Mouse (Mus musculus): Measurements from ENCODE around the gene Kcnd3. TPM values are rescaled to one million over a fixed set of nuclear protein-coding genes. Genes with fewer than 3 reads are reported as not detected.

Gene Kcnd3
- polyA plus RNA-seq, 2 experiments: 1.0 to 2.0 TPM

DNA sequence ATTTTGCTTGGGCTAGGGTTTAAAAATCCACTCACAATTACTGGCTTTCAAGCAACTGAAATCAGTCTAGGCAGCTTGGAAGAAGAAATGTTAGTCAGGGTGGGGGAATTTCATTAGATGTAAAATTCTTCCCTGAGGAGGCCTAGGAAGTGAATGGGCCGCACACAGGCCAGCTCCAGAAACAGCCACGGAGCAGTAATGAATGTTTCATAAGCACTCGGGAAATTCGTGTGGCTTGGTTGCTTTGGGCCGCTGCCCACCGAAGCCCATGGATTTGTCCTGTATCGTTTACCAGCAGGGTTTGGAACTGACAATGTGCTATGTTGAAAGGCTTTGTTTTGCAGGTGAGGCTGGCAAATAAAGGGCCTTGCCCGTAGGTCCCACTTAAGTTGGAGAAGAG, 114.8 kb downstream of the Kcnd3 start:
- no peak overlapping the region for H3K9ac ChIP-seq (ENCODE audit: low read depth, low read length, severe bottlenecking)
- no peak for TF ChIP-seq POLR2A (IDR thresholded peaks at IDR 0.05; ENCODE audit: borderline replicate concordance, extremely low read depth, insufficient read depth, insufficient read length)
- no peak overlapping the region for H3K27ac ChIP-seq (replicated peaks; ENCODE audit: low read depth, low read length)
- no peak for ATAC-seq (ENCODE audit: low FRiP score, low read depth)
- no peaks in the 10 kb centered on the region for H3K9me3 ChIP-seq (ENCODE audit: control insufficient read depth, low read length)
- H3K4me2 ChIP-seq (replicated peaks; ENCODE audit: low read depth, low read length, severe bottlenecking): no peak overlapping the region
- 56% methylated on average over 8 of the region's 8 CpGs for WGBS
- no peak overlapping the region for H3K4me3 ChIP-seq (replicated peaks; ENCODE audit: low read length)
- no peaks in the 10 kb centered on the region for H3K4me1 ChIP-seq (ENCODE audit: control insufficient read depth, insufficient read depth, low read length)
- no peaks in the 10 kb centered on the region for H3K36me3 ChIP-seq (ENCODE audit: control insufficient read depth, insufficient read depth, low read length)
- DNase-seq (ENCODE audit: low spot score): no peak
- no peaks in the 10 kb centered on the region for H3K27me3 ChIP-seq (ENCODE audit: control insufficient read depth, insufficient read depth, low read length)

DNA sequence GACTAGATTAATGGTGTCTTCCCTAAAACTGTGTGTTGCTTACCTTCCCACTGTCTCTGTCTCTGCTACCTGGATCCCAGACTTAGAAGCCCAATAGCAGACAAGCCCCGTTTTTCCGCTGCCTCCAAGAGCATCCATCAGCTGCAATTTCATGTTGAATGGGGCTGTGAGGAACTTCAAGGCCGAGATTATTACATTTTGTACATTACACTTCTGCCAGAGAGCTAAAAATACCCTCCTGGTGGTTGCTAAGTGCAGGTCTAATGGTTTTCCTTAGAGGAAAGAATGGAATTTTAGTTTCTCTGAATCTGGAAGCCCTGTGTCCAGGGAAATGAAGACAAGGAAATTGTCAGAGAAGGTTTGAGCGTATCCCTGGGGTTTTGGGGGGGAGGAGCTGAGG, 115.3 kb downstream of the Kcnd3 start:
- H3K36me3 ChIP-seq (ENCODE audit: control insufficient read depth, insufficient read depth, low read length): no peaks in the 10 kb centered on the region
- TF ChIP-seq POLR2A (IDR thresholded peaks at IDR 0.05; ENCODE audit: borderline replicate concordance, extremely low read depth, insufficient read depth, insufficient read length): no peak
- H3K4me1 ChIP-seq (ENCODE audit: control insufficient read depth, insufficient read depth, low read length): no peaks in the 10 kb centered on the region
- no peak overlapping the region for H3K4me2 ChIP-seq (replicated peaks; ENCODE audit: low read depth, low read length, severe bottlenecking)
- no peak for DNase-seq (ENCODE audit: low spot score)
- no peaks in the 10 kb centered on the region for H3K9me3 ChIP-seq (ENCODE audit: control insufficient read depth, low read length)
- 77% methylated on average over 4 of the region's 4 CpGs for WGBS
- ATAC-seq (ENCODE audit: low FRiP score, low read depth): no peak
- H3K27ac ChIP-seq (replicated peaks; ENCODE audit: low read depth, low read length): no peak overlapping the region
- H3K27me3 ChIP-seq (ENCODE audit: control insufficient read depth, insufficient read depth, low read length): no peaks in the 10 kb centered on the region
- no peak overlapping the region for H3K9ac ChIP-seq (ENCODE audit: low read depth, low read length, severe bottlenecking)
- H3K4me3 ChIP-seq (replicated peaks; ENCODE audit: low read length): no peak overlapping the region

DNA sequence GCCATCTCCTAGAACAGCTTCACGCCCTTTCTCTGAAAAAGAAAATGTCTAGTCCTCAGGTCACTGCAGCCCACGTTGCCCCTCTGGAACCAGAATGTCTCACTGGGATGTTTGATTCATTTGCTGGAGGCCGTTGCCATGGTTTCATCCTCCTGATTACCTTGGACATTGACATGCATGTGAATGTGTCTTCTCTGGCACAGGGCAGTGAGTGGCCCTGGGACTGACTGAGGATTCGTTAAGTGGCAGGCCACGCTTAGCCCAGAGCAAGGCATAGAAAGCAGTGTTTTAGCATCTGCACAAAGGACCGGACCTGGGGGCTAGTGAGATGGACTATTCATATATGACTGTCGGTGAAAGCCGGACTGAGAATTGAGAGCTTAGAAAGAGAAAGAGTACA, 116.3 kb downstream of the Kcnd3 start:
- Histone ChIP-seq H3K27ac (replicated peaks; ENCODE audit: low read depth, low read length) (no peak overlapping the region), H3K27me3 (ENCODE audit: control insufficient read depth, insufficient read depth, low read length) (no peaks in the 10 kb centered on the region), H3K9ac (ENCODE audit: low read depth, low read length, severe bottlenecking) (no peak overlapping the region), H3K36me3 (ENCODE audit: control insufficient read depth, insufficient read depth, low read length) (no peaks in the 10 kb centered on the region), H3K4me2 (replicated peaks; ENCODE audit: low read depth, low read length, severe bottlenecking) (no peak overlapping the region), H3K9me3 (ENCODE audit: control insufficient read depth, low read length) (no peaks in the 10 kb centered on the region), H3K4me3 (replicated peaks; ENCODE audit: low read length) (no peak overlapping the region), H3K4me1 (ENCODE audit: control insufficient read depth, insufficient read depth, low read length) (no peaks in the 10 kb centered on the region)
- DNase-seq (ENCODE audit: low spot score) (no peak), ATAC-seq (ENCODE audit: low FRiP score, low read depth) (no peak)
- WGBS: 88% methylated on average over 8 of the region's 8 CpGs
- TF ChIP-seq POLR2A (IDR thresholded peaks at IDR 0.05; ENCODE audit: borderline replicate concordance, extremely low read depth, insufficient read depth, insufficient read length): no peak

DNA sequence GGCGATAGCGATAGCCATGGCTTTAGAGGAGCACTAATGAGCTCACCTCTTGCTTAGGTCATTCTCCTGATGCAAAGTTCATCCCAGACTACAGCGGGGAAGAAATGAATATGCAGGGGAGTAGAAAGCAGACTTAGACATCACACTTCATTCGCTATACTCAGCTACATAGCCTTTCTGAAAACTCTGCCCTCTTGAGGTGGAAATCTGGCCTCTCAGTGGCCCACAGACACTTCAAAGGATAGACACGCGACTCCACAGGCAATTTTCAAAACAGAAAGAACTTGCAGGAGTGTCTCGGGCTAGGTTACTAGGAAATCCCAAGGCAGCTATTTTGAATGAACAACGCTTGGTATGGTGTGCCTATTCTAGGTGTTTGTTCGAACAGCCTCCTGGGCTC, 116.7 kb downstream of the Kcnd3 start:
- ATAC-seq (ENCODE audit: low FRiP score, low read depth) (no peak), DNase-seq (ENCODE audit: low spot score) (no peak)
- Histone ChIP-seq H3K4me3 (replicated peaks; ENCODE audit: low read length) (no peak overlapping the region), H3K4me1 (ENCODE audit: control insufficient read depth, insufficient read depth, low read length) (no peaks in the 10 kb centered on the region), H3K4me2 (replicated peaks; ENCODE audit: low read depth, low read length, severe bottlenecking) (no peak overlapping the region), H3K36me3 (ENCODE audit: control insufficient read depth, insufficient read depth, low read length) (no peaks in the 10 kb centered on the region), H3K9ac (ENCODE audit: low read depth, low read length, severe bottlenecking) (no peak overlapping the region), H3K27me3 (ENCODE audit: control insufficient read depth, insufficient read depth, low read length) (no peaks in the 10 kb centered on the region), H3K27ac (replicated peaks; ENCODE audit: low read depth, low read length) (no peak overlapping the region), H3K9me3 (ENCODE audit: control insufficient read depth, low read length) (no peaks in the 10 kb centered on the region)
- TF ChIP-seq POLR2A (IDR thresholded peaks at IDR 0.05; ENCODE audit: borderline replicate concordance, extremely low read depth, insufficient read depth, insufficient read length): no peak
- 68% methylated on average over 9 of the region's 9 CpGs for WGBS

DNA sequence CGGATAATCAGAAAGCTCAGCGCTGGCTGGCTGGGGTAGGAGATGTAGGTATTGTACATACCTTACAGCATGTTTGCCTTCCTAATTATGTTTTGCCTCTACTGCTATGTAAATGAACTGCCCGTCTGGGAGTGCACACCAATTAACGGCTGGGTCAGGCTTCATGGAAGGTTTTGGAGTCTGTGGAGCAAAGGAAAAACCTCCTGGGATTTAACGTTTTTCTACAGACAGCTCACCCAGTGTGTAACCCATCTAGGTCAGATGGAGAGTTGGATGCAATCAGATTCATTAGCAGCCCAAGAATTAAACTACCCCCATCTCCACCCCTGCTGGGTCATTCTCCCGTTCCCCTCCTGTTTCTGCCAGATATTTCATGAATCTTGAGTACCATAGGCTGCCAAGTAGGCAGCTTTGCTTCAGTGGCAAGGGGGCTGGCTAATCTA, 117.2 kb downstream of the Kcnd3 start:
- no peak overlapping the region for H3K9ac ChIP-seq (ENCODE audit: low read depth, low read length, severe bottlenecking)
- TF ChIP-seq POLR2A (IDR thresholded peaks at IDR 0.05; ENCODE audit: borderline replicate concordance, extremely low read depth, insufficient read depth, insufficient read length): no peak
- no peaks in the 10 kb centered on the region for H3K27me3 ChIP-seq (ENCODE audit: control insufficient read depth, insufficient read depth, low read length)
- H3K4me1 ChIP-seq (ENCODE audit: control insufficient read depth, insufficient read depth, low read length): no peaks in the 10 kb centered on the region
- WGBS: 43% methylated on average over 6 of the region's 6 CpGs
- no peaks in the 10 kb centered on the region for H3K9me3 ChIP-seq (ENCODE audit: control insufficient read depth, low read length)
- no peak overlapping the region for H3K4me2 ChIP-seq (replicated peaks; ENCODE audit: low read depth, low read length, severe bottlenecking)
- H3K36me3 ChIP-seq (ENCODE audit: control insufficient read depth, insufficient read depth, low read length): no peaks in the 10 kb centered on the region
- no peak overlapping the region for H3K4me3 ChIP-seq (replicated peaks; ENCODE audit: low read length)
- H3K27ac ChIP-seq (replicated peaks; ENCODE audit: low read depth, low read length): no peak overlapping the region
- DNase-seq (ENCODE audit: low spot score) (no peak), ATAC-seq (ENCODE audit: low FRiP score, low read depth) (no peak)

DNA sequence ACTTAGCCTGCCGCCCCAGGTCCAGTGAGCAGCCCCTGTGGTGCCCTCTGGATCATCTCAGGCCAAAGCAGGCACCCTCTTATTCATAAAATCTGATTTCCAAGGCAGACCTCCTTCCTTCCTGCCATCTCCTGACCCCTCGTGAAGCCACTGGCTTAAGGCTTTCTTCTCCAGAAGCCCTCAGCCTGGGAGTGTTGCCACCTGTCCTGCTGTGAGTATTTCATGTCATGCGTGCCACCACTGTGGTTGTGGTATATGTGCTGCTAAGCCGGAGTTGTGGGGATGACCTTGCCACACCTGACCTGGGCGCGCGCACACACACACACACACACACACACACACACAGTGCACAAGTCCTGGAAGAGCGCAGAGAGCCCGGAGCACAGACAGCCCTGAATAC, 117.8 kb downstream of the Kcnd3 start:
- Histone ChIP-seq H3K27ac (replicated peaks; ENCODE audit: low read depth, low read length) (no peak overlapping the region), H3K9me3 (ENCODE audit: control insufficient read depth, low read length) (no peaks in the 10 kb centered on the region), H3K4me3 (replicated peaks; ENCODE audit: low read length) (no peak overlapping the region), H3K4me1 (ENCODE audit: control insufficient read depth, insufficient read depth, low read length) (no peaks in the 10 kb centered on the region), H3K36me3 (ENCODE audit: control insufficient read depth, insufficient read depth, low read length) (no peaks in the 10 kb centered on the region), H3K27me3 (ENCODE audit: control insufficient read depth, insufficient read depth, low read length) (no peaks in the 10 kb centered on the region), H3K4me2 (replicated peaks; ENCODE audit: low read depth, low read length, severe bottlenecking) (no peak overlapping the region), H3K9ac (ENCODE audit: low read depth, low read length, severe bottlenecking) (no peak overlapping the region)
- DNase-seq (ENCODE audit: low spot score) (no peak), ATAC-seq (ENCODE audit: low FRiP score, low read depth) (no peak)
- no peak for TF ChIP-seq POLR2A (IDR thresholded peaks at IDR 0.05; ENCODE audit: borderline replicate concordance, extremely low read depth, insufficient read depth, insufficient read length)
- WGBS: 78% methylated on average over 9 of the region's 9 CpGs

Measured in limb, embryonic 14.5 days (tissue).